Mouse (Mus musculus): Measurements from ENCODE around the gene Clic6. TPM values are rescaled to one million over a fixed set of nuclear protein-coding genes. Genes with fewer than 3 reads are reported as not detected.

Clic6 gene
- polyA plus RNA-seq (2015; fragmentation: Nextera tagmentation; extraction: Ambion mirVana) = 0.18 and 0.32 TPM in 2 replicates

GRCm38 (mm10) chr16:92485436-92485835, at the start of gene Clic6:
Gene Clic6 (plus strand): TSS chr16:92485736.

GRCm38 (mm10) chr16:92470706-92471105, 14.8 kb upstream of the Clic6 start, which contains the start of gene Rcan1:
Gene Rcan1 (minus strand): TSS chr16:92470867.

Other genes with a start within 250 kb of the Clic6 start
- not detected in 2 replicates for gene Kcne2, start 193.3 kb upstream of the Clic6 start, polyA plus RNA-seq (2015; fragmentation: Nextera tagmentation; extraction: Ambion mirVana)
- gene Smim11, start 184.4 kb upstream of the Clic6 start, polyA plus RNA-seq (2015; fragmentation: Nextera tagmentation; extraction: Ambion mirVana) = 181 and 188 TPM in 2 replicates
- gene Fam243, start 164.3 kb upstream of the Clic6 start, polyA plus RNA-seq (2015; fragmentation: Nextera tagmentation; extraction: Ambion mirVana) = not detected in 2 replicates
- gene Kcne1, start 126.3 kb upstream of the Clic6 start, polyA plus RNA-seq (2015; fragmentation: Nextera tagmentation; extraction: Ambion mirVana) = not detected in 2 replicates
- 22.9 and 23.4 TPM in 2 replicates for gene Rcan1, start 14.9 kb upstream of the Clic6 start, polyA plus RNA-seq (2015; fragmentation: Nextera tagmentation; extraction: Ambion mirVana)

Measured in skeletal muscle tissue, postnatal 0 days (tissue).